Mouse (Mus musculus): Measurements from ENCODE around the gene Col4a3bp. TPM values are rescaled to one million over a fixed set of nuclear protein-coding genes. Genes with fewer than 3 reads are reported as not detected.

Gene Col4a3bp
- polyA plus RNA-seq (2015; fragmentation: Nextera tagmentation; extraction: Ambion mirVana), result 10.4 and 12.2 TPM in 2 replicates

- peak within 1 kb of the TSS; percentile 91 for H3K27ac ChIP-seq (replicated peaks)
- no peaks in the 10 kb centered on the region for H3K36me3 ChIP-seq
- H3K4me2 ChIP-seq (replicated peaks), result peak within 1 kb of the TSS; percentile 69
- peaks cover 8% of the 10 kb centered on the region for H3K4me1 ChIP-seq
- peak within 1 kb of the TSS; percentile 87 for H3K9ac ChIP-seq
- H3K9me3 ChIP-seq (replicated peaks), result no peaks in the 10 kb centered on the region
- peak; percentile 99 for ATAC-seq (ENCODE audit: insufficient number of reproducible peaks, low FRiP score, low TSS enrichment, low read depth)
- H3K4me3 ChIP-seq (replicated peaks), result peak within 1 kb of the TSS; percentile 97
- no peaks in the 10 kb centered on the region for H3K27me3 ChIP-seq
- under 1% methylated on average over 47 of the region's 50 CpGs for WGBS
Measured at GRCm38 (mm10) chr13:96542081-96542889, at the start of gene Col4a3bp, which contains the start of gene Polk. Gene Col4a3bp, plus strand, starts transcription at chr13:96542618. Gene Polk, minus strand, starts transcription at chr13:96542579.

- Histone ChIP-seq H3K4me1 (no peaks in the 10 kb centered on the region), H3K27me3 (no peaks in the 10 kb centered on the region), H3K27ac (replicated peaks) (no peak overlapping the region), H3K9me3 (replicated peaks) (no peaks in the 10 kb centered on the region), H3K36me3 (peaks cover 9% of the 10 kb centered on the region; the same call in 1 of the 2 replicates), H3K4me2 (replicated peaks) (no peak overlapping the region), H3K4me3 (replicated peaks) (no peak overlapping the region), H3K9ac (no peak overlapping the region)
- WGBS, result 79% methylated on average over 8 of the region's 8 CpGs
- no peak for ATAC-seq (ENCODE audit: insufficient number of reproducible peaks, low FRiP score, low TSS enrichment, low read depth)
Measured at GRCm38 (mm10) chr13:96496630-96497029, 45.8 kb upstream of the Col4a3bp start.

DNA sequence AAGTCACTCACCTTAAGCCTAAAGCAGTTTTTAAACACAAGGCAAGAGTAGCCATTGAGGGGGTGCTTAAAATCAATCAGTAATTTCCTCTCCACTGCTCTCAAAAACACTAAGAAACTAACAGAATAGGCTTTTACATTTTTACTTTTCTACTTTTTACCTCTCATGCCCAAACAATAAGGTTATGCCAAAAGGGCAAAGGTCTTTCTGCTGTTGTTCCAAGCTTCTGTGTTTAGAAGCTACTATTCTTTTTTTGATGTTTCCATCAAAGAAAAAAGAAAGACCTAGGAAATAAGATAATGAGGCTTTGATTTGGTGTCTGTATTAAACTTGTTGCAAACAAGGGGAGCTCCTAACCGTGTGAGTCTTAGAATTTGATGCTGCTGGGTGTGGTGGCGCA, 42.5 kb upstream of the Col4a3bp start:
- Histone ChIP-seq H3K36me3 (peaks cover 6% of the 10 kb centered on the region; the same call in 1 of the 2 replicates), H3K4me3 (replicated peaks) (no peak overlapping the region), H3K27ac (replicated peaks) (no peak overlapping the region), H3K27me3 (no peaks in the 10 kb centered on the region), H3K4me2 (replicated peaks) (no peak overlapping the region), H3K9ac (no peak overlapping the region), H3K4me1 (no peaks in the 10 kb centered on the region), H3K9me3 (replicated peaks) (no peaks in the 10 kb centered on the region)
- 76% methylated on average over 2 of the region's 2 CpGs for WGBS
- ATAC-seq (ENCODE audit: insufficient number of reproducible peaks, low FRiP score, low TSS enrichment, low read depth), result no peak

- no peak overlapping the region for H3K4me3 ChIP-seq (replicated peaks)
- no peak overlapping the region for H3K27ac ChIP-seq (replicated peaks)
- no peak overlapping the region for H3K9ac ChIP-seq
- H3K36me3 ChIP-seq, result peaks cover 3% of the 10 kb centered on the region; the same call in 1 of the 2 replicates
- no peaks in the 10 kb centered on the region for H3K27me3 ChIP-seq
- no peaks in the 10 kb centered on the region for H3K9me3 ChIP-seq (replicated peaks)
- H3K4me1 ChIP-seq, result no peaks in the 10 kb centered on the region
- H3K4me2 ChIP-seq (replicated peaks), result no peak overlapping the region
- ATAC-seq (ENCODE audit: insufficient number of reproducible peaks, low FRiP score, low TSS enrichment, low read depth), result no peak
- WGBS, result 84% methylated on average over 4 of the region's 4 CpGs
Measured at GRCm38 (mm10) chr13:96505661-96506060, 36.8 kb upstream of the Col4a3bp start.

GRCm38 (mm10) chr13:96506313-96506712, 36.1 kb upstream of the Col4a3bp start:
- H3K27ac ChIP-seq (replicated peaks), result no peak overlapping the region
- no peak for ATAC-seq (ENCODE audit: insufficient number of reproducible peaks, low FRiP score, low TSS enrichment, low read depth)
- WGBS, result 77% methylated on average over 6 of the region's 6 CpGs

DNA sequence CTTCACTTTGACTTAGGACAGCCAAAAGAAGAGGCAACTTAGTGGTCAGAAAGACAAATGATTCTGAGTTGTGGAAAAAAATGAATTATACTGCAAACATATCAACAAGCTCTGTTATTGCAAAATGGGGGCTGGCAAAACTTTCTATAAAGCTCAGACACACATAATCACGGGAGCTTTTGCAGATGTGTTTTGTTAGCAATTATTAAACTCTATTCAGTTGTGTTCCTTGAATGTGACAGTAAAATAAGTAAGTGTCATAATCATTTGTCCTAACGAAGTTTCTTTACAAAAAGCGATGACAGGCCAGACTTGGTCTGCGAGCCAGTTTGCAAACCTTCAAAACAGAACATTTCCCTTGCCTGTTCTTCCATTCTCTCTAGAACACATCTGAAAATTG, 34.9 kb upstream of the Col4a3bp start:
- no peaks in the 10 kb centered on the region for H3K4me1 ChIP-seq
- 87% methylated on average over 4 of the region's 4 CpGs for WGBS
- H3K4me3 ChIP-seq (replicated peaks), result no peak overlapping the region
- no peaks in the 10 kb centered on the region for H3K27me3 ChIP-seq
- no peaks in the 10 kb centered on the region for H3K36me3 ChIP-seq
- ATAC-seq (ENCODE audit: insufficient number of reproducible peaks, low FRiP score, low TSS enrichment, low read depth), result no peak
- H3K9ac ChIP-seq, result no peak overlapping the region
- H3K9me3 ChIP-seq (replicated peaks), result no peaks in the 10 kb centered on the region
- H3K27ac ChIP-seq (replicated peaks), result no peak overlapping the region
- no peak overlapping the region for H3K4me2 ChIP-seq (replicated peaks)

More at GRCm38 (mm10) chr13:96506313-96506712, 36.1 kb upstream of the Col4a3bp start:
- no peaks in the 10 kb centered on the region for H3K36me3 ChIP-seq
- no peak overlapping the region for H3K9ac ChIP-seq
- H3K9me3 ChIP-seq (replicated peaks), result no peaks in the 10 kb centered on the region
- no peaks in the 10 kb centered on the region for H3K4me1 ChIP-seq
- no peaks in the 10 kb centered on the region for H3K27me3 ChIP-seq
- no peak overlapping the region for H3K4me2 ChIP-seq (replicated peaks)
- H3K4me3 ChIP-seq (replicated peaks), result no peak overlapping the region

DNA sequence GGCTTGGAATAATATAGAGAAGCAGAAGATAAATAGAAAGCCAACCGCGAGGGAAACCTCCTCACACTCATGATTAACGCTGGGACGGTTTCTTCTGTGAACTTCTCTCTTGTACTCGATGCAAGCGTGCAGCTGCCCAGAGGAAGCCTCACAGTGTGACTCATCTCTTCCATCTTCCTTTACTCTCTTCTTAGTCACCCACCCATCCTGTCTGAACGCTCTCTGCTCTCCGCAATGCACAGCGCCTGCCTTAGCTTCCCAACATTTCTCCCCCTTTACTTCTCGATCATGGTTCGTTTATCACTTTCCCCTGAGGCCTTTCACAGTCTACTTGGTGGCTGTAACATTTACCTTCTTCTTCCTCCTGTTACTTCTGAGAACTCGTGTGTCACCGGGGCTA, 31.8 kb upstream of the Col4a3bp start:
- H3K36me3 ChIP-seq, result no peaks in the 10 kb centered on the region
- no peak overlapping the region for H3K4me2 ChIP-seq (replicated peaks)
- H3K27ac ChIP-seq (replicated peaks), result no peak overlapping the region
- H3K4me1 ChIP-seq, result no peaks in the 10 kb centered on the region
- H3K9me3 ChIP-seq (replicated peaks), result no peaks in the 10 kb centered on the region
- no peaks in the 10 kb centered on the region for H3K27me3 ChIP-seq
- H3K9ac ChIP-seq, result no peak overlapping the region
- 71% methylated on average over 13 of the region's 13 CpGs for WGBS
- no peak overlapping the region for H3K4me3 ChIP-seq (replicated peaks)
- ATAC-seq (ENCODE audit: insufficient number of reproducible peaks, low FRiP score, low TSS enrichment, low read depth), result no peak

DNA sequence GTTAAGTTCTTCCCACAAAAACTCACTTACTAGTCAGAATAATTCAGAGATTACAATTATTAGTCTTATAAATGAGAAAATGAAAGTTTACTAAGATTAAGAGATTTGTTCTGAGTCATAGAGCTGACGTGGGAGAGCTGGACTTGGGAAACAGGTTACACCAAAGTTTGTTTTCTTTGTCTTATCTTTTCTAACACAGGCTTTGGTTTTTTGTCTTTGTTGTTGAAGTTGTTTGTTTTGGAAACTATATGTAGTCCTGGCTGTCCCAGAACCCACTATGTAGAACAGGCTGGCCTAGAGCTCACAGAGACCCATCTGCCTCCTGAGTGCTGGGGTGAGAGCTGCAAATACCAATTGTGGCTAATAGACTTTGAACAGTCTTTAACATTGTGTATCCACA, 31.2 kb upstream of the Col4a3bp start:
- 69% methylated on average over 1 of the region's 1 CpGs for WGBS
- H3K4me1 ChIP-seq, result no peaks in the 10 kb centered on the region
- H3K9me3 ChIP-seq (replicated peaks), result no peaks in the 10 kb centered on the region
- H3K27me3 ChIP-seq, result no peaks in the 10 kb centered on the region
- H3K4me3 ChIP-seq (replicated peaks), result no peak overlapping the region
- H3K9ac ChIP-seq, result no peak overlapping the region
- ATAC-seq (ENCODE audit: insufficient number of reproducible peaks, low FRiP score, low TSS enrichment, low read depth), result no peak
- H3K27ac ChIP-seq (replicated peaks), result no peak overlapping the region
- no peaks in the 10 kb centered on the region; the same call in 1 of the 2 replicates for H3K36me3 ChIP-seq
- no peak overlapping the region for H3K4me2 ChIP-seq (replicated peaks)

- no peaks in the 10 kb centered on the region for H3K9me3 ChIP-seq (replicated peaks)
- H3K9ac ChIP-seq, result no peak overlapping the region
- H3K36me3 ChIP-seq, result no peaks in the 10 kb centered on the region; the same call in 1 of the 2 replicates
- no peaks in the 10 kb centered on the region for H3K27me3 ChIP-seq
- H3K4me3 ChIP-seq (replicated peaks), result no peak overlapping the region
- H3K4me1 ChIP-seq, result no peaks in the 10 kb centered on the region
- no peak for ATAC-seq (ENCODE audit: insufficient number of reproducible peaks, low FRiP score, low TSS enrichment, low read depth)
- no peak overlapping the region for H3K27ac ChIP-seq (replicated peaks)
- 57% methylated on average over 5 of the region's 5 CpGs for WGBS
- no peak overlapping the region for H3K4me2 ChIP-seq (replicated peaks)
Measured at GRCm38 (mm10) chr13:96511893-96512292, 30.5 kb upstream of the Col4a3bp start.

DNA sequence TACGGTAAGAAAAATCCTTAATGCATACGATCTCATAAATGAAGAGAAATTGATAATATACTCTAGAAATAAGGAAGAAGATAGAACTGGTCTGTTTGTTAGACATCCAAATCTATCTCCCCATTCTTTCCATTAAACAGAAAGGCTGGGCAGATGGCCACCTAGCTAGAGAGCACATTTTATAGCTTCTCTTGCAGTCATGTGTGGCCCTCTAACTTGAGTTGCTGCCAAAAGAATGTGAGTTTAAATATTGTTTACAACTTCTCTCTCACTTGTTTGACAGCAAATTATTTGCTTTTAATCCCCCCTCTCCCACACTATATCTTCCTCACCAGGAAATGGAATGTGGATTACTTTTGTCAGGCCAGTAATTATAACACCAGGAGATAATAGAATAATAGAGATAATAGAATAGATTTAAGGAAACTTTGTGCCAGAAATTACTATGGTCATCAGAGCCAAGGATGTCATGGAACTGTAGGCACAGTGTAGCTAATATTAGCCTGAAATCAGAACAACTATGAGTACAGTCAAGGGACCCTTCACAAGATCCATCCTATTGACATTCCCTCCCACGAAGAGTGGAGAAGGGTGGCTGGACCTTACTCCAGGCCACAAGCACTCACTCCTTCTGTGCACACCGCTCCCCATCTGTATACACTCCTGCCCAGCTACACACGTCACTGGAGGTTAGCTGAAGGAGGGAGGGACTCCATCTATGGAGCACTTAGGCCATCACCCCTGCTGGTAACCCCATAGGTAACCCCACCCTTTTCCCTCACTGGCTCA, 28.1 kb upstream of the Col4a3bp start:
- Histone ChIP-seq H3K4me3 (replicated peaks) (no peak overlapping the region), H3K36me3 (no peaks in the 10 kb centered on the region; the same call in 1 of the 2 replicates), H3K9me3 (replicated peaks) (no peaks in the 10 kb centered on the region), H3K27me3 (no peaks in the 10 kb centered on the region), H3K4me2 (replicated peaks) (no peak overlapping the region), H3K27ac (replicated peaks) (no peak overlapping the region), H3K4me1 (no peaks in the 10 kb centered on the region), H3K9ac (no peak overlapping the region)
- 82% methylated on average over 5 of the region's 5 CpGs for WGBS
- no peak for ATAC-seq (ENCODE audit: insufficient number of reproducible peaks, low FRiP score, low TSS enrichment, low read depth)

DNA sequence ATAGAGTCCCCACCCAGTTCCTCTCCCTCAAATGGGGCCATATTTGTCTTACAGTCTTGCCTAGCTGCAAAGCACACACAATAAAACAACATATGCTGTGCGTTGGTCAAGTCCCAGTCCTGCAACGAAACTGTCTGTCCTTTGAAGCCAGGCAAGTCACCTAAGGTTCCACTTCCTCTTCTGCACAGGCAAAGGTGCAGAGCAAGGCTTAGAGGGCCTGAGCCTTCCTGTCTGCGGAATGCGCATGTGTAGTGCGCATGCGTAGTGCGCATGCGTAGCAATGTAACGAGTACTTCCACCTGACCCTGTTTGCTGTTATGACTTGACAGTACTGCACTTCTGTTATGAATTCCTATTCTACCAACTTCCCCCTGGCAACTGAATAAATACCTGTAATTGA, 26.2 kb upstream of the Col4a3bp start:
- no peaks in the 10 kb centered on the region; the same call in 1 of the 2 replicates for H3K36me3 ChIP-seq
- no peak overlapping the region for H3K27ac ChIP-seq (replicated peaks)
- H3K27me3 ChIP-seq, result no peaks in the 10 kb centered on the region
- no peak overlapping the region for H3K9ac ChIP-seq
- ATAC-seq (ENCODE audit: insufficient number of reproducible peaks, low FRiP score, low TSS enrichment, low read depth), result no peak
- H3K4me2 ChIP-seq (replicated peaks), result no peak overlapping the region
- no peaks in the 10 kb centered on the region for H3K9me3 ChIP-seq (replicated peaks)
- 85% methylated on average over 9 of the region's 9 CpGs for WGBS
- H3K4me3 ChIP-seq (replicated peaks), result no peak overlapping the region
- H3K4me1 ChIP-seq, result no peaks in the 10 kb centered on the region
